Mouse (Mus musculus): ENCODE data around the gene Agmat.

- TF ChIP-seq CTCF (IDR thresholded peaks at IDR 0.05; ENCODE audit: low read depth) (no peak), EP300 (IDR thresholded peaks at IDR 0.05; ENCODE audit: low read depth) (no peak)
Observed at GRCm38 (mm10) chr4:141724594-141724993, 21.9 kb upstream of the Agmat start.
